In genomic region chr1:60716567-60716966, GRCm38 (mm10) we compare ENCODE assay signal across 11 mouse cellular contexts. TPM values are rescaled to one million over a fixed set of nuclear protein-coding genes. Genes with fewer than 3 reads are reported as not detected.
DNase-seq lines count a peak whose midpoint lies in the region; ATAC-seq and TF ChIP-seq lines count a peak whose summit lies in the region.
"Had no signal": no experiment of that assay in that cellular context is flagged by ENCODE, and none has a peak within 500 bp of the region (broad histone marks: within the 10 kb centered on the region; RNA-seq: fewer than 3 reads in every experiment).

Cd28 (plus strand) TSS chr1:60716800.

- 82% methylated on average over 5 of the region's 5 CpGs for WGBS in embryonic facial prominence, embryonic 14.5 days
- 87% methylated on average over 5 of the region's 5 CpGs for WGBS in embryonic facial prominence, embryonic 10.5 days
- WGBS in lung, embryonic 16.5 days = 67% methylated on average over 5 of the region's 5 CpGs
- 70% methylated on average over 5 of the region's 5 CpGs for WGBS in heart, postnatal 0 days

- H3K4me1 ChIP-seq in embryonic facial prominence, embryonic 14.5 days (ENCODE audit: control insufficient read depth, insufficient read depth, low read length) = peaks cover 5% of the 10 kb centered on the region; the same call in 1 of the 2 replicates
- H3K4me1 ChIP-seq in embryonic facial prominence, embryonic 10.5 days = no peaks in the 10 kb centered on the region
- no peaks in the 10 kb centered on the region; the same call in 1 of the 2 replicates for H3K4me1 ChIP-seq in lung, embryonic 16.5 days (replicated peaks; ENCODE audit: control insufficient read depth, insufficient read depth, low read length)
- peaks cover 6% of the 10 kb centered on the region; the same call in 1 of the 2 replicates for H3K4me1 ChIP-seq in heart, postnatal 0 days (ENCODE audit: control insufficient read depth, insufficient read depth)
- H3K4me1 ChIP-seq: embryonic facial prominence, embryonic 13.5 days had no signal

- no peaks in the 10 kb centered on the region for H3K9me3 ChIP-seq in embryonic facial prominence, embryonic 14.5 days (ENCODE audit: control insufficient read depth, low read length)
- H3K9me3 ChIP-seq in embryonic facial prominence, embryonic 10.5 days = 0 out of 2 replicates have a peak, but pooled peaks cover 3% of the 10 kb centered on the region
- no peaks in the 10 kb centered on the region for H3K9me3 ChIP-seq in lung, embryonic 16.5 days (ENCODE audit: control insufficient read depth, low read length)
- H3K9me3 ChIP-seq in heart, postnatal 0 days (replicated peaks; ENCODE audit: control insufficient read depth, low read length) = 0 out of 2 replicates have a peak, but pooled peaks cover 5% of the 10 kb centered on the region
- H3K9me3 ChIP-seq: embryonic facial prominence, embryonic 13.5 days had no signal

- H3K4me3 ChIP-seq in embryonic facial prominence, embryonic 14.5 days (ENCODE audit: low read depth, low read length) = no peak within 1 kb of the TSS
- H3K4me3 ChIP-seq in embryonic facial prominence, embryonic 10.5 days = no peak within 1 kb of the TSS
- no peak within 1 kb of the TSS for H3K4me3 ChIP-seq in lung, embryonic 16.5 days (ENCODE audit: low read length)
- no peak within 1 kb of the TSS for H3K4me3 ChIP-seq in heart, postnatal 0 days (ENCODE audit: low read depth, low read length)
- H3K4me3 ChIP-seq: embryonic facial prominence, embryonic 13.5 days had no signal

- H3K4me2 ChIP-seq in embryonic facial prominence, embryonic 14.5 days (ENCODE audit: low read depth, low read length) = no peak within 1 kb of the TSS
- no peak within 1 kb of the TSS for H3K4me2 ChIP-seq in lung, embryonic 16.5 days (ENCODE audit: low read depth, low read length)
- no peak within 1 kb of the TSS for H3K4me2 ChIP-seq in heart, postnatal 0 days (ENCODE audit: low read depth, low read length)
- H3K4me2 ChIP-seq: embryonic facial prominence, embryonic 13.5 days had no signal

- no peak within 1 kb of the TSS for H3K9ac ChIP-seq in embryonic facial prominence, embryonic 14.5 days (ENCODE audit: low read depth, low read length)
- no peak within 1 kb of the TSS for H3K9ac ChIP-seq in lung, embryonic 16.5 days (ENCODE audit: low read length)
- no peak within 1 kb of the TSS for H3K9ac ChIP-seq in heart, postnatal 0 days (replicated peaks; ENCODE audit: low read depth, low read length)
- H3K9ac ChIP-seq: embryonic facial prominence, embryonic 13.5 days had no signal

- H3K36me3 ChIP-seq in embryonic facial prominence, embryonic 14.5 days (ENCODE audit: control insufficient read depth, insufficient read depth, low read length) = no peaks in the 10 kb centered on the region
- H3K36me3 ChIP-seq in embryonic facial prominence, embryonic 10.5 days (replicated peaks) = no peaks in the 10 kb centered on the region
- H3K36me3 ChIP-seq in lung, embryonic 16.5 days (ENCODE audit: control insufficient read depth, insufficient read depth, low read length) = no peaks in the 10 kb centered on the region
- H3K36me3 ChIP-seq in heart, postnatal 0 days (replicated peaks; ENCODE audit: control insufficient read depth, insufficient read depth, low read length) = no peaks in the 10 kb centered on the region
- H3K36me3 ChIP-seq: embryonic facial prominence, embryonic 13.5 days had no signal

- no peaks in the 10 kb centered on the region for H3K27me3 ChIP-seq in embryonic facial prominence, embryonic 14.5 days (replicated peaks; ENCODE audit: control insufficient read depth, insufficient read depth, low read length)
- H3K27me3 ChIP-seq in embryonic facial prominence, embryonic 10.5 days (replicated peaks; ENCODE audit: low read depth, poor library complexity, severe bottlenecking) = no peaks in the 10 kb centered on the region
- H3K27me3 ChIP-seq in lung, embryonic 16.5 days (ENCODE audit: control insufficient read depth, insufficient read depth, low read depth, low read length) = no peaks in the 10 kb centered on the region
- no peaks in the 10 kb centered on the region for H3K27me3 ChIP-seq in heart, postnatal 0 days (ENCODE audit: control insufficient read depth, insufficient read depth, low read length)
- H3K27me3 ChIP-seq: embryonic facial prominence, embryonic 13.5 days had no signal

- H3K27ac ChIP-seq in embryonic facial prominence, embryonic 14.5 days (replicated peaks; ENCODE audit: low read depth, low read length) = peak within 1 kb of the TSS; percentile 52
- no peak within 1 kb of the TSS for H3K27ac ChIP-seq in embryonic facial prominence, embryonic 10.5 days (replicated peaks)
- H3K27ac ChIP-seq in lung, embryonic 16.5 days (ENCODE audit: low read length) = peak within 1 kb of the TSS; percentile 64
- H3K27ac ChIP-seq in heart, postnatal 0 days (ENCODE audit: low read depth) = peak within 1 kb of the TSS; percentile 60
- H3K27ac ChIP-seq: embryonic facial prominence, embryonic 13.5 days had no signal

- TF ChIP-seq EP300 in heart, postnatal 0 days (IDR thresholded peaks at IDR 0.05; ENCODE audit: low read depth) = 0 out of 2 replicates have a peak, but pooled peaks have one; percentile 41

- DNase-seq in embryonic facial prominence, embryonic 14.5 days (ENCODE audit: low spot score) = no peak
- DNase-seq in embryonic facial prominence, embryonic 10.5 days (ENCODE audit: low spot score) = no peak
- no peak for DNase-seq in lung, postnatal 14 days
- DNase-seq in heart, postnatal 0 days (ENCODE audit: low spot score) = no peak
- DNase-seq in cerebellum, adult 11-12 months = no peak
- no peak for DNase-seq in urinary bladder, adult 18-20 months (ENCODE audit: low spot score in 2 of 2)
- DNase-seq: cerebellum, adult 11 months had no signal

- no peak for TF ChIP-seq CTCF in heart, postnatal 0 days (IDR thresholded peaks at IDR 0.05; ENCODE audit: low read depth)

- no peak for ATAC-seq in embryonic facial prominence, embryonic 14.5 days (ENCODE audit: low read depth)
- ATAC-seq in lung, embryonic 16.5 days (ENCODE audit: low read depth) = 0 out of 2 replicates have a peak, but pooled peaks have one; percentile 20
- ATAC-seq in heart, postnatal 0 days (ENCODE audit: insufficient read depth, low read depth) = no peak
- ATAC-seq in neutrophil, adult 5-6 weeks (ENCODE audit: extremely low read depth, insufficient number of reproducible peaks, low FRiP score, poor library complexity, severe bottlenecking) = no peak

RNA-seq across cellular contexts. Expression of gene Cd28, which starts in this region (rescaled TPM):
- polyA plus RNA-seq in embryonic facial prominence, embryonic 14.5 days (2014; fragmentation: Nextera tagmentation; extraction: Ambion mirVana) = 0.28 and 0.35 TPM in 2 replicates
- 0.09 and 0.11 TPM in 2 replicates for polyA plus RNA-seq in embryonic facial prominence, embryonic 10.5 days (2016; fragmentation: Nextera tagmentation; extraction: Ambion mirVana)
- polyA plus RNA-seq in lung, embryonic 16.5 days (2015; fragmentation: Nextera tagmentation; extraction: Ambion mirVana) = 0.38 and 0.82 TPM in 2 replicates
- 0.11 and 0.89 TPM in 2 replicates for total RNA-seq in heart, postnatal 0 days (2014; rRNA removed; ENCODE audit: low replicate concordance)
- 0.45 and 0.48 TPM in 2 replicates for polyA plus RNA-seq in heart, postnatal 0 days (2015; fragmentation: Nextera tagmentation; extraction: Ambion mirVana)
- 13.5 and 15.8 TPM in 2 replicates for total RNA-seq in neutrophil, adult 5-6 weeks (2017)
- total RNA-seq: MEL had no signal

Comparison
In these comparisons a context has a peak if more than half of its experiments do, and no peak if none do; other contexts are left out.
1. Peak in ATAC-seq and H3K27ac ChIP-seq in lung, embryonic 16.5 days; RNA of the gene not detected or under 1 TPM.